Mouse (Mus musculus) thymus, adult 2 months (tissue): Measurements from ENCODE around the gene Evl. TPM values are rescaled to one million over a fixed set of nuclear protein-coding genes. Genes with fewer than 3 reads are reported as not detected.

ENCODE experiments used
- DNase-seq: peaks from one replicate; pipeline ENCODE4 v3.0.0; 2021
- H3K27ac ChIP-seq: fragments of 200-500 bp; 2 replicates; pipeline ENCODE4 v1.5.1; 2012; ENCODE audit warnings: low read length, control low read depth; ENCODE audit not compliant: control insufficient read depth, insufficient read depth
- H3K27me3 ChIP-seq: fragments of 200-500 bp; 2 replicates; pipeline ENCODE4 v1.6.1; 2012; ENCODE audit warnings: mild to moderate bottlenecking, low read length, moderate library complexity, mixed read lengths; ENCODE audit not compliant: control insufficient read depth, insufficient read depth
- H3K36me3 ChIP-seq: fragments of 200-500 bp; 2 replicates; pipeline ENCODE4 v1.6.1; 2012; ENCODE audit warnings: mild to moderate bottlenecking, low read length, moderate library complexity; ENCODE audit not compliant: control insufficient read depth, insufficient read depth
- H3K4me1 ChIP-seq: fragments of 200-500 bp; replicated peaks from 2 replicates; pipeline ENCODE4 v1.6.1; 2012; ENCODE audit warnings: low read length; ENCODE audit not compliant: control insufficient read depth, insufficient read depth
- H3K4me3 ChIP-seq: fragments of 200-500 bp; 2 replicates; pipeline ENCODE4 v1.5.1; 2012; ENCODE audit warnings: mild to moderate bottlenecking, low read length, control low read depth, moderate library complexity; ENCODE audit not compliant: control insufficient read depth, insufficient read depth
- CTCF ChIP-seq: fragments of 200-500 bp; IDR thresholded peaks from 2 replicates; pipeline ENCODE4 v1.5.1; 2012; ENCODE audit warnings: mild to moderate bottlenecking, control low read depth, low read length, moderate library complexity, borderline replicate concordance; ENCODE audit not compliant: control insufficient read depth, poor library complexity, insufficient read depth; ENCODE audit errors: extremely low read depth
- POLR2A ChIP-seq: fragments of 200-500 bp; IDR thresholded peaks from 2 replicates; pipeline ENCODE4 v1.6.1; 2012; ENCODE audit warnings: mild to moderate bottlenecking, low read length, control low read depth, moderate library complexity; ENCODE audit not compliant: control insufficient read depth, poor library complexity, insufficient read depth; ENCODE audit errors: extremely low read depth
- WGBS: fragments of 180-500 bp; shearing (Covaris S2); methylation state at CpG from one replicate; pipeline ENCODE4 v1.1.7; 2018; 5-methylcytosine and 5-hydroxymethylcytosine counted together
- polyA plus RNA-seq: library from polyadenylated mRNA; depleted of rRNA; stranded (reverse); fragments of >200 nt; gene quantifications from 2 replicates; pipeline ENCODE4 v1.2.3, GENCODE M21; 2012

The Evl gene
- polyA plus RNA-seq, 1 experiment: 172 TPM

- Histone ChIP-seq H3K27me3 (no peaks in the 10 kb centered on the region), H3K4me1 (peaks cover 53% of the 10 kb centered on the region), H3K36me3 (0 out of 2 replicates have a peak, but pooled peaks cover 3% of the 10 kb centered on the region), H3K4me3 (no peak overlapping the region), H3K27ac (peak overlapping the region; percentile 9; the same call in 1 of the 2 replicates)
- DNase-seq: no peak
- TF ChIP-seq CTCF: no peak
- TF ChIP-seq POLR2A: no peak
- 49% methylated on average over 13 of the region's 13 CpGs for WGBS
Observed at GRCm38 (mm10) chr12:108682240-108683023, 127.9 kb downstream of the Evl start.

GRCm38 (mm10) chr12:108686463-108686862 is 131.9 kb downstream of the Evl start:
- H3K4me3 ChIP-seq: peak overlapping the region; percentile 8; the same call in 1 of the 2 replicates
- no peak for TF ChIP-seq CTCF
- TF ChIP-seq POLR2A: peak; percentile 34; the same call in 1 of the 2 replicates
- H3K27ac ChIP-seq: peak overlapping the region; percentile 77
- peaks cover 51% of the 10 kb centered on the region for H3K4me1 ChIP-seq
- peak; percentile 78 for DNase-seq
- 13% methylated on average over 6 of the region's 6 CpGs for WGBS
- H3K27me3 ChIP-seq: no peaks in the 10 kb centered on the region
- 0 out of 2 replicates have a peak, but pooled peaks cover 3% of the 10 kb centered on the region for H3K36me3 ChIP-seq

DNA sequence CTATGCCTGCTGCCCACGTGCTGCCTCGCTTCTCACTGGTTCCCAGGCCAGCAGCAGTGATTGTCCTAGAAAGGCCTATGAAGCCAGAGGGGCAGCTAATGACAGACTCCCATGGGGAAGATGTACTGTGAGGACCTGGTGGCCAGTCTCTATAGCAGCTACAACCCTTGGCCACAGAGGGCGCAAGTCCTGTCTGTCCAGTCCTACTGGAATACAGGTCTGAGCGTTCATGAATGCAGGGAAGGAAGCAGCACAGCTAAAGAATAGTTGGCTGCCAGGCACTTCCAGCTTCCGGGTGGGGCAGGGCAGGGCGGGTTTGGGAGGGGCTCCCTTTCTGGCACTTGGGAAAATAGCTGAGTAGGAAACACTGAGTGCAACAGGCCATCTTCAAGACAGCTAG is 132.4 kb downstream of the Evl start:
- TF ChIP-seq POLR2A (no peak), CTCF (no peak)
- H3K27me3 ChIP-seq: no peaks in the 10 kb centered on the region
- 0 out of 2 replicates have a peak, but pooled peaks cover 3% of the 10 kb centered on the region for H3K36me3 ChIP-seq
- H3K4me3 ChIP-seq: no peak overlapping the region
- DNase-seq: no peak
- WGBS: 86% methylated on average over 6 of the region's 6 CpGs
- H3K27ac ChIP-seq: peak overlapping the region; percentile 48; the same call in 1 of the 2 replicates
- H3K4me1 ChIP-seq: peaks cover 47% of the 10 kb centered on the region

DNA sequence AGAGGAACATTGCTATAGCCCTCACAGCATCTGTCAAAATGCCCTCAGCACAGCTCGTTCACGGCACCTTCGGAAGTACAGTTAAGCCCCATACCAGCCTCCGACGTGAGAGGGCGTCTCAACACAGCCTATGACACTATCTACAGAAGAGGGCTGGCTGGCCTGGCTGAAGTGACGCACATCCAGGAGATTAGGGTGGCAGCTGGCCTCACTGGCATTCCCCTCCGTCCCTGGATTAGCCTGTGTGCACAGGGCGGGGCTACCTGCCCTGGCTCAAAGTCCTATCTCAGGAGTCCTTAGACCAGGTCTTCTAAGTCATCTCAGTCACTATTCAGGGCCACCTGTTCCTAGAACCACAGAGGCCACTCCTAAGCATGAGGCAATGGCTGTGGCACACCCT is 134.6 kb downstream of the Evl start:
- Histone ChIP-seq H3K4me1 (peaks cover 28% of the 10 kb centered on the region), H3K27me3 (no peaks in the 10 kb centered on the region), H3K4me3 (no peak overlapping the region), H3K36me3 (no peaks in the 10 kb centered on the region), H3K27ac (no peak overlapping the region)
- DNase-seq: no peak
- WGBS: 98% methylated on average over 9 of the region's 9 CpGs
- TF ChIP-seq CTCF (no peak), POLR2A (no peak)

- Histone ChIP-seq H3K27ac (no peak overlapping the region), H3K4me1 (peaks cover 18% of the 10 kb centered on the region)
- WGBS: 69% methylated on average over 9 of the region's 9 CpGs
Observed at GRCm38 (mm10) chr12:108690529-108690928, 136.0 kb downstream of the Evl start.

DNA sequence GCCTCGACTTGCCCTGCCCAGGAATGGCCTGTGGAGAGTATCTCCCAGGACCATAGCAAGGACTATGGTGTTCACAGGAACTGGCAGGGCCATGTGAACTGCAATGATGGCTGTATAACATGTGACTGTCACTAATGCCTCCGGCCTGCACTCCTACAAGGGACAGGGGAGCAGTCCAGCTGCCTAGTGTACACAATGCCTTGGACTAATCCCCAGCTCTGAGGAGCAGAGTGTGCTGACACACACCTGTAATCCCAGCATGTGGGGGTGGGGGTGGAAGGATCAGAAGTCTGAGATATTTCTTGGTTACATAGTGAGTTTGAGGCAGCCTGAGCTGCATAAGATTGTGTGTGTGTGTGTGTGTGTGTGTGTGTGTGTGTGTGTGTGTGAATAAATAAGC is 139.1 kb downstream of the Evl start:
- TF ChIP-seq POLR2A (no peak), CTCF (no peak)
- Histone ChIP-seq H3K4me1 (no peaks in the 10 kb centered on the region; the same call in 1 of the 2 replicates), H3K36me3 (no peaks in the 10 kb centered on the region), H3K4me3 (no peak overlapping the region), H3K27ac (no peak overlapping the region), H3K27me3 (no peaks in the 10 kb centered on the region)
- DNase-seq: no peak
- WGBS: 88% methylated on average over 2 of the region's 2 CpGs

More at GRCm38 (mm10) chr12:108690529-108690928, 136.0 kb downstream of the Evl start:
- no peak for DNase-seq
- no peak overlapping the region for H3K4me3 ChIP-seq
- H3K36me3 ChIP-seq: no peaks in the 10 kb centered on the region
- H3K27me3 ChIP-seq: no peaks in the 10 kb centered on the region
- no peak for TF ChIP-seq POLR2A
- no peak for TF ChIP-seq CTCF
